Mouse (Mus musculus): ENCODE measurements around the gene Tmem251.

DNA sequence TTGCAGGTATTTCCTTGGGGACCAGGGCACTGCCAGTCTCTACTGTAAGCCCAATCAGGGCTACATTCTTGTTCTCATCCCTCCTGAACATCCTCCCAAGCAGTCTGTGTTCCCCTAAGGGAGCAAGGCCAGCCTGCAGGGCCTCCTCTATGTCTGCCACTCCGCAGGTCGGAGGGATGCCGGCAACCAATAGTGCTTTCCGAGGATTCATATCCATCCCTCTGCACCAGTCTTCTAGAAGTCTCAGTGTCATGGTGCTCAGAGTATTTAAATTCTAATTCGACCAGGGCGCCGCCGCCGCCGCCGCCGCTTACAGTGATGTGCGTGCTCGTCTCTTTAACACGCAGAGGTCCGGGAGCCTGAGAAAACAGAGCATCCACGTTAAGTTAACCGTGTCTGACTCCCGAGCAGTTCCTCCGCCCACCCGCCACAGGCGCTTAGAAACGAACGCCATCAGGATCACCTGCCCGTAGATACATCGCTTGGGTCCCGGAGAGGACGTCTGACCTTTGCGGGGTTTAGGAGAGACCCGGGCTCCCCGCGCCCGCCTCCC, 450 bp upstream of the Tmem251 start:
- TF ChIP-seq CTCF (IDR thresholded peaks at IDR 0.05; ENCODE audit: borderline replicate concordance, insufficient read depth, low read depth, low read length) (no peak), POLR2A (IDR thresholded peaks at IDR 0.05; ENCODE audit: borderline replicate concordance, insufficient read depth, low read length) (no peak)
